Mouse (Mus musculus): ENCODE data around the gene Sptbn2.
A peak's percentile ranks its signal among the peaks of the same experiment; 100 is the strongest.

The Sptbn2 gene

GRCm38 (mm10) chr19:4785206-4785605 lies 74.2 kb downstream of the Sptbn2 start:
- no peak for DNase-seq

DNA sequence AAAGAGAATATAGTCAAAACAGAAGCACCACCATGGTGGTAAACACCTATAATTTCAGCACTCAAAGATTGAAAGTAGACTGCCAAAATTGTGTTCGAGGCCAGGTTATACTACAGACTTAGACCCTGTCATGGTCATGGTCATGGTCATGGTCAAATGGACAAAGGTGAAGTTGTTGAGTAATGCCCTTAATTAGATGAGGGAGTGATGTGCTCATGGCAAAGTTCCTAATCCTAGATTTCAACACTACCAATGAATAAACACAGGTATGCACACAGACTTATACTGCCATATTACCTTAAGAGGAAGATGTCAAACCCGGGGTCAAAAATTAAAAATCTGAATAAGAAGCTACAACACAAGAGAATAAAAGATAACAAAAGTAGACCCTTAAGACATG lies 75.3 kb downstream of the Sptbn2 start:
- DNase-seq = no peak

DNA sequence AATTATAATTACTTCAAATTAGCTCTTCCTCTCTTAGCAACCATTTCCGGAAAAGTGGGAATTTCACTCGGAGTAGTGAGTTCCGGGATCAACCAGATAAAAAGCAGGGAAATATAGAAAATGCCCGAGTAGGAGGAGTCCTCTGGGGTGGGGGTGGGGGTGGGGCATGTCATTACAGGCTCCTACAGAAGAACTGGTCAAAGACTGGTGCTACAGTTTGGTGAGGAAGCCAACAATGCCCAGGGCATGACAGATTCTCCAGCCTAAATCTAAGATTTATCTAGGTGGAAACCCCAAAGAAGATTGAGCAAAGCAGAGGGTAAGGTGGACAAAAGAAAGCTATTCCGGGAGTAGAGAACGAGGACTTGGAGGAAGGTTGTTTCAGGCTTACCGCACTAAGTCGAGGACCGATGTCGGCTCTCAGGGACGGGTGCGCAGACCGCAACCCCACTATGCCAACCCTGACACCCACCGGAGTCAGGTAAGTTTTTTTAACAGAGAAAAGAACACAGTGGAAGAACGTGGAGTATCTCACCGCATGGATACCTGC lies 82.4 kb downstream of the Sptbn2 start:
- no peak for DNase-seq

GRCm38 (mm10) chr19:4793831-4794422 lies 83.0 kb downstream of the Sptbn2 start, which contains the start of gene Rbm4:
Rbm4 (minus strand) TSS chr19:4793901.
- DNase-seq = peak; percentile 95 to 97

DNA sequence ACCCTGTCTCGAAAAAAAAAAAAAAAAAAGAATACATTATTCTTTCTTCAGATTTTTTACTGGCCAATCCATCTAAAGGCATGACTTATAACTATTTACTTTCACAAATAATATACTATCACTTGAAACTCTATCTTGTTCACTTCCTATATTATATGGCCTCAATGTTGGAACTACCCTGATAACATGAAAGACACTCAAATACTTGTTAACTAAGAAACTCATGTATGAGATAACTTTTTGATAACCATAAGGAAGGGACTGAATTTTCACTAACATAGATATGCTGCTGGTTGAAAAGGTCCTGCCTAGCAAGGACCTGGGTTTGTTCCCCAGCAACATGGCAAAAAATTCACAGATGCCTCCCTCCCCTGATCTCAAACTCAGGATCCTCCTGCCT lies 85.0 kb downstream of the Sptbn2 start:
- DNase-seq = no peak

- DNase-seq = no peak
Observed at GRCm38 (mm10) chr19:4797846-4798245, 86.9 kb downstream of the Sptbn2 start.

GRCm38 (mm10) chr19:4799083-4799482 lies 88.1 kb downstream of the Sptbn2 start:
- DNase-seq = no peak
